In the genomic region with DNA sequence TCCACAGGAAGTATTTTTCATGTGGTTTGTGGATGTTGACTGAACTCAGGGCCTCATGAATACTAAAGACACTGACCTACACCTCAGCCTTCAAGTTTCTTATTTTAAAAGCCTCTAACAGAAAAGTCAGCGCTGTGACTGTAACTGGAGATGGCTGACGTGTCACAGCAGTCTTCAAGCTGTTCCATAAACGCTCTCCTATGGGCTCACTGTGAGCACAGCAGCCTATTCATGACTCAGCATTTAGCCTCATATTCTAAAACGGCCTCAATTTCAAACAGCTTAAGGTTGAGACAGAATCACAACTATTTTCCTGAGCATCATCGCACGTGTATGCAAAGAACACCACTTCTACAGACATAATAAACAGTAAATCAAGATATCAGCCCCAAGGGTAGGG, we compare ENCODE assay signal across 11 mouse cellular contexts. TPM values are rescaled to one million over a fixed set of nuclear protein-coding genes. Genes with fewer than 3 reads are reported as not detected.
DNase-seq lines count a peak whose midpoint lies in the region; ATAC-seq and TF ChIP-seq lines count a peak whose summit lies in the region.
"Had no signal": no experiment of that assay in that cellular context is flagged by ENCODE, and none has a peak within 500 bp of the region (broad histone marks: within the 10 kb centered on the region; RNA-seq: fewer than 3 reads in every experiment).

No protein-coding gene starts in this region.

- intact Hi-C loops in heart, postnatal 10 days (cut with DNase I): no loop called here

- peaks cover 3% of the 10 kb centered on the region; the same call in 1 of the 2 replicates for H3K9me3 ChIP-seq in heart, embryonic 12.5 days (replicated peaks)
- no peaks in the 10 kb centered on the region for H3K9me3 ChIP-seq in stomach, embryonic 15.5 days
- no peaks in the 10 kb centered on the region for H3K9me3 ChIP-seq in stomach, postnatal 0 days (ENCODE audit: control insufficient read depth, low read length)
- H3K9me3 ChIP-seq in neural tube, embryonic 15.5 days (replicated peaks): no peaks in the 10 kb centered on the region
- H3K9me3 ChIP-seq: neural tube, embryonic 13.5 days had no signal

- peak; percentile 73 for ATAC-seq in heart, embryonic 12.5 days (ENCODE audit: insufficient number of reproducible peaks, low FRiP score)
- ATAC-seq in stomach, embryonic 15.5 days (ENCODE audit: insufficient read depth, low FRiP score, low read depth): peak; percentile 65; the same call in 1 of the 2 replicates
- no peak for ATAC-seq in stomach, postnatal 0 days (ENCODE audit: low FRiP score, low TSS enrichment)
- peak; percentile 69 for ATAC-seq in inflammation-experienced regulatory T-cells, adult 6 months
- ATAC-seq in neural tube, embryonic 15.5 days (ENCODE audit: low FRiP score): no peak

- H3K27ac ChIP-seq in heart, embryonic 12.5 days (ENCODE audit: poor library complexity, severe bottlenecking): no peak overlapping the region
- no peak overlapping the region for H3K27ac ChIP-seq in stomach, embryonic 15.5 days
- H3K27ac ChIP-seq in stomach, postnatal 0 days (replicated peaks): no peak overlapping the region
- no peak overlapping the region for H3K27ac ChIP-seq in neural tube, embryonic 15.5 days (replicated peaks)
- H3K27ac ChIP-seq: neural tube, embryonic 13.5 days had no signal

- no peaks in the 10 kb centered on the region for H3K27me3 ChIP-seq in heart, embryonic 12.5 days (replicated peaks)
- no peaks in the 10 kb centered on the region for H3K27me3 ChIP-seq in stomach, embryonic 15.5 days (replicated peaks)
- no peaks in the 10 kb centered on the region for H3K27me3 ChIP-seq in stomach, postnatal 0 days (ENCODE audit: control insufficient read depth, insufficient read depth, low read length)
- no peaks in the 10 kb centered on the region for H3K27me3 ChIP-seq in neural tube, embryonic 15.5 days (replicated peaks)
- H3K27me3 ChIP-seq: neural tube, embryonic 13.5 days had no signal

- H3K9ac ChIP-seq in heart, embryonic 12.5 days: no peak overlapping the region
- no peak overlapping the region for H3K9ac ChIP-seq in stomach, embryonic 15.5 days
- H3K9ac ChIP-seq in stomach, postnatal 0 days (ENCODE audit: low read length): no peak overlapping the region
- no peak overlapping the region for H3K9ac ChIP-seq in neural tube, embryonic 15.5 days (replicated peaks)
- H3K9ac ChIP-seq: neural tube, embryonic 13.5 days had no signal

- no peak for TF ChIP-seq EP300 in stomach, postnatal 0 days (optimal IDR thresholded peaks at IDR 0.05)

- DNase-seq in heart, postnatal 10 days: no peak
- DNase-seq in stomach, postnatal 0 days (ENCODE audit: low spot score): no peak
- no peak for DNase-seq in testis, postnatal 10 days (ENCODE audit: low spot score)
- DNase-seq in kidney, postnatal 10 days: no peak
- DNase-seq: kidney, postnatal 14 days; thymus, postnatal 25 days had no signal

- WGBS in heart, embryonic 12.5 days: 55% methylated on average over 6 of the region's 6 CpGs
- 46% methylated on average over 6 of the region's 6 CpGs for WGBS in stomach, embryonic 15.5 days
- WGBS in stomach, postnatal 0 days: 36% methylated on average over 6 of the region's 6 CpGs
- WGBS in neural tube, embryonic 15.5 days: 58% methylated on average over 6 of the region's 6 CpGs

- 0 out of 2 replicates have a peak, but pooled peaks cover 3% of the 10 kb centered on the region for H3K4me1 ChIP-seq in heart, embryonic 12.5 days (replicated peaks)
- H3K4me1 ChIP-seq in stomach, embryonic 15.5 days: 0 out of 2 replicates have a peak, but pooled peaks cover 4% of the 10 kb centered on the region
- H3K4me1 ChIP-seq in stomach, postnatal 0 days (replicated peaks; ENCODE audit: control insufficient read depth, insufficient read depth): no peaks in the 10 kb centered on the region
- H3K4me1 ChIP-seq in neural tube, embryonic 15.5 days: peaks cover 31% of the 10 kb centered on the region

- TF ChIP-seq CTCF in stomach, postnatal 0 days (IDR thresholded peaks at IDR 0.05; ENCODE audit: low read depth): no peak

- H3K4me3 ChIP-seq in heart, embryonic 12.5 days: no peak overlapping the region
- no peak overlapping the region for H3K4me3 ChIP-seq in stomach, embryonic 15.5 days (replicated peaks)
- H3K4me3 ChIP-seq in stomach, postnatal 0 days (ENCODE audit: low read depth, low read length): no peak overlapping the region
- H3K4me3 ChIP-seq in neural tube, embryonic 15.5 days (replicated peaks): no peak overlapping the region
- H3K4me3 ChIP-seq: neural tube, embryonic 13.5 days had no signal

- H3K4me2 ChIP-seq in heart, embryonic 12.5 days: no peak overlapping the region
- H3K4me2 ChIP-seq in stomach, embryonic 15.5 days: no peak overlapping the region
- no peak overlapping the region for H3K4me2 ChIP-seq in stomach, postnatal 0 days (replicated peaks; ENCODE audit: low read depth)
- no peak overlapping the region for H3K4me2 ChIP-seq in neural tube, embryonic 15.5 days
- H3K4me2 ChIP-seq: neural tube, embryonic 13.5 days had no signal

- 0 out of 2 replicates have a peak, but pooled peaks cover 8% of the 10 kb centered on the region for H3K36me3 ChIP-seq in heart, embryonic 12.5 days
- no peaks in the 10 kb centered on the region for H3K36me3 ChIP-seq in stomach, embryonic 15.5 days
- H3K36me3 ChIP-seq in stomach, postnatal 0 days (ENCODE audit: control insufficient read depth, insufficient read depth, low read length): peaks cover 3% of the 10 kb centered on the region; the same call in 1 of the 2 replicates
- peaks cover 12% of the 10 kb centered on the region for H3K36me3 ChIP-seq in neural tube, embryonic 15.5 days

RNA-seq across cellular contexts. Expression of a gene that starts 11.8 kb away (rescaled TPM):
- 9.3 and 11.4 TPM in 2 replicates for polyA plus RNA-seq in heart, embryonic 12.5 days (2016; fragmentation: Nextera tagmentation; extraction: Ambion mirVana)
- total RNA-seq in heart, postnatal 10 days (2021): 1 to 10 TPM; 6.9 to 7.4 TPM
- polyA plus RNA-seq in stomach, embryonic 15.5 days (2015; fragmentation: Nextera tagmentation; extraction: Ambion mirVana): 20.0 and 21.3 TPM in 2 replicates
- polyA plus RNA-seq in stomach, postnatal 0 days (2015; fragmentation: Nextera tagmentation; extraction: Ambion mirVana): 15.7 and 16.2 TPM in 2 replicates
- polyA plus RNA-seq in inflammation-experienced regulatory T-cells, adult 6 months (2017; shearing (Covaris generic)): 10 to 100 TPM in 2 of 3 experiments, 1 to 10 TPM in 1; 8.5 to 29.3 (median 10.3) TPM
- polyA plus RNA-seq in neural tube, embryonic 15.5 days (2015; fragmentation: Nextera tagmentation; extraction: Ambion mirVana): 53.4 and 63.0 TPM in 2 replicates

Comparison
In these comparisons a context has a peak if more than half of its experiments do, and no peak if none do; other contexts are left out.
1. ATAC-seq: peak in heart, embryonic 12.5 days (single experiment), stomach, embryonic 15.5 days (single experiment) and inflammation-experienced regulatory T-cells, adult 6 months (single experiment); none in stomach, postnatal 0 days (single experiment) and neural tube, embryonic 15.5 days (single experiment).